Mouse (Mus musculus): ENCODE data around the gene Miga2. TPM values are rescaled to one million over a fixed set of nuclear protein-coding genes. Genes with fewer than 3 reads are reported as not detected.
"Not testable (repeated sequence)": the region's sequence is repeated elsewhere in the genome, so short reads cannot be mapped to it uniquely, and the experiment has no call there.

The Miga2 gene
- total RNA-seq, 2 experiments from 2014 or later: 2.1 to 2.7 TPM

DNA sequence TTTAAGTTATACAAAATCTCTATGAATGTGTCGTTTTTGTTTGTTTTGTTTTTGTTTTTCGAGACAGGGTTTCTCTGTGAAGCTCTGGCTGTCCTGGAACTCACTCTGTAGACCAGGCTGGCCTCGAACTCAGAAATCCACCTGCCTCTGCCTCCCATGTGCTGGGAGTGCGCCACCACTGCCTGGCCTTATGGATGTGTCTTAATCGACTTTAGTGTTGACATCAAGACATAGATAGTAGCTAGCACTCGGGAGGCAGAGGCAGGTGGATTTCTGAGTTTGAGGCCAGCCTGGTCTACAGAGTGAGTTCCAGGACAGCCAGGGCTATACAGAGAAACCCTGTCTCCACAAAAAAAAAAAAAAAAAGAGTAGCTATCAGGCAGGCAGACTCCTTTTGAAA, 53.1 kb downstream of the Miga2 start:
- ATAC-seq (ENCODE audit: poor library complexity, severe bottlenecking): not testable (repeated sequence)

DNA sequence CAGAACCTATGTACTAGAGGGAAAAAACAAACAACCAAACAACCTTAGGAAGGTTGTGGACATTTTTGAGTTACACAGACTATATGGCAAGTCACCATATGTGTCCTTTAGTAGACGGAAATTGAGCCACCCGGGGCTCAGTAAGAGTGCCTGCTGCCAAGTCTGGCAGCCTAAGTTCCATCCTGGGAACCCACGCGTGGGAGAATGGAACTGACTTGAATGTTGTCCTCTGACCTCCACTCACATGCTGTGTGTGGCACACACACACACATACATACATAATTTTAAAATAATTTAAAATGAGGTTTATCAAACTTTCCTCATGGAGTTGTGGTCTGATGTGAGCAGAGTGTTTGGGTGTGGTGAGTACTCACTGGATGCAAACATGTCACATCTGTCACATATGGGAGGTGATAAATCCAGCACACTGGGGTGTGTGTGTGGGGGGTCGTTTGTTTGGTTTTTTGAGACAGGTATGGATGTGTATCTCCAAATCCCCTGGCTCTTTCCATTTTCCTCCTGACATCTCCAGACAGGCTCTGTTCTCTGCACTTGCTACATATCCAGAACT, 53.6 kb downstream of the Miga2 start:
- no peak for ATAC-seq (ENCODE audit: poor library complexity, severe bottlenecking)

DNA sequence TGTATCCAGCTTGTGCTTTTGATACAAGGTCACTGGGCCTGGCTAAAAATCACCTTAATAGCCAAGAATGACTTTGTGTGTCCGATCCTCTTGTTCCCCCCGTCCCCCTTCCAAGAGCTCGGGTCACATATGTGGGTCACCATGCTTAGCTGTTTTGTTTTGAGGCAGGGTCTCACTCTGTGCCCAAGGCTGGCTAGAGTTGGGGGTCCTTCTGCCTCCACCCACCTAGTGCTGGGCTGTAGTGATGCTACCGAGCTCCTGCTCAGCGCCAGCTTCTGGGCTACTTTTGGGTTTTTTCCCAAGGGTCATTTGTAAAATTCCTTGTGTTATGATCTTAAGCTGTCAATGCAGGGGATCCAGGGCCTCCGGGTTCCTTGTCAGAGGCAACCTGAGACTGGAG, 54.2 kb downstream of the Miga2 start:
- ATAC-seq (ENCODE audit: poor library complexity, severe bottlenecking): no peak

DNA sequence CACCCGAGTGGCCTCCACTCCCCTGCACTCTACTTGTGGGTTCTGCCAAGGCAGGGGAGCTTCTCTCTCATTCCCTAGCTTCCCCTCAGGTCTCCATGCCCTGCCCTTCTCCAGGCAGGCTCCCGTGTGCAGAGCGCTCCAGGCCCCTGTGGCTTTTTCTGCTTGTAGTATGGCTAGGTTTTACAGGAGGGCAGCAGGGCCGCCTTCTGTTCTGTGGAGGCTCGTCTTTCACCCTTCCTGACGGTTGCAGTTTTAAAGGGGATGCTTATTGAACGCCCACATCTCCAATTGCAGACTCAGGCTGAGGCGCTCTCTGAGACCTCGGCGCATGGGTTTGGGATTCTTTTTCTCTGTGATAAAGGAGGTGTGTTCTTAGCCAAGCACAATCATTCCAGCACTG, 55.1 kb downstream of the Miga2 start:
- no peak for ATAC-seq (ENCODE audit: poor library complexity, severe bottlenecking)

DNA sequence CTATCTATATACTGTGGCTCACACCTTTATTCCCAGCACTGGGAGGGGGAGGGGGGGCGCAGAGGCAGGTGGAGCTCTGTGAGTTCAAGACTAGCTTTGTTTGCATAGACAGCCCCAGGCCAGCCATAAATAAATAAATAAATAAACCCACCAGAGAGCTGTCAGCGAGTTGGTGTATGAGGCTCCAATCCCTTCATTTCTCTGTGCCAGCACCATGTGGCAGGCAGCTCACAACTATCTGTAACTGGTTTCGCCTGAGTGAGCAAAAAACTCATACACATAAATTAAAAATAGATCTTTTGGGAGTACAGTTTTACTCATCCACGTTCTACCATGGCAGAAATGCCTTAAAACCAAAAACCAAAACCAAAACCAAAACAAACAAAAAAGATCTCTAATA, 57.4 kb downstream of the Miga2 start:
- ATAC-seq (ENCODE audit: poor library complexity, severe bottlenecking): no peak

DNA sequence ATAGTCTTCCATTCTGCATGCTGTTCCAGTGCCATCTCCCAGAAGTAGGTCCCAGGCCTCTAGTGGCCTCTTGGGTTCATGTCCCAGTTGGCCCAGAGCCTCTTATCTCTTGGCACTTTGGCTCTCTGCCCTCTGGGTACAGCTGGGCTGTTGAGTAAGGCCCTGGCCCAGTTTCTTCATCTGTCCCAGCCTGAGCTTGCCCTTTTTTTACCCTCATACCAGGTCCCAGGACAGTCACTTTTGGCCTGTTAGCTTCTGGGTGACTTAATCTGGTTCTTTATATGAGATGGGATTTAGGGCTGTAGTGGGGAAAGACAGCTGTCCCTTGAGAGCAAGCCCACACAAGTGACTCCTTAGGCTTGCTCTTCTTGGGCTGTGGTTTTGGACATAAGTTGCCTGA, 65.1 kb downstream of the Miga2 start:
- no peak for ATAC-seq (ENCODE audit: poor library complexity, severe bottlenecking)

Other genes with a start within 250 kb of the Miga2 start
- 10.1 and 11.7 TPM in 2 replicates for gene Zer1, start 239.6 kb upstream of the Miga2 start, total RNA-seq (2015)
- 8.7 and 10.7 TPM in 2 replicates for gene Zer1, start 239.6 kb upstream of the Miga2 start, total RNA-seq (2017)
- 21.2 and 25.8 TPM in 2 replicates for gene Tbc1d13, start 230.5 kb upstream of the Miga2 start, total RNA-seq (2015)
- 36.5 and 50.0 TPM in 2 replicates for gene Tbc1d13, start 230.5 kb upstream of the Miga2 start, total RNA-seq (2017)
- 2.3 and 4.1 TPM in 2 replicates for gene Endog, start 192.7 kb upstream of the Miga2 start, total RNA-seq (2015)
- gene Endog, start 192.7 kb upstream of the Miga2 start, total RNA-seq (2017): 2.9 and 4.0 TPM in 2 replicates
- 5.4 and 5.5 TPM in 2 replicates for gene Spout1, start 185.8 kb upstream of the Miga2 start, total RNA-seq (2015)
- 8.5 and 11.7 TPM in 2 replicates for gene Spout1, start 185.8 kb upstream of the Miga2 start, total RNA-seq (2017)
- 1.5 and 2.3 TPM in 2 replicates for gene Kyat1, start 158.4 kb upstream of the Miga2 start, total RNA-seq (2015)
- 3.3 and 5.0 TPM in 2 replicates for gene Kyat1, start 158.4 kb upstream of the Miga2 start, total RNA-seq (2017)
- gene Lrrc8a, start 126.5 kb upstream of the Miga2 start, total RNA-seq (2015): 17.9 and 18.4 TPM in 2 replicates
- 10.5 and 13.0 TPM in 2 replicates for gene Lrrc8a, start 126.5 kb upstream of the Miga2 start, total RNA-seq (2017)
- 0.04 TPM in 1 of 2 replicates, not detected in the other for gene Gm28035, start 123.7 kb upstream of the Miga2 start, total RNA-seq (2015)
- gene Gm28035, start 123.7 kb upstream of the Miga2 start, total RNA-seq (2017): not detected in 2 replicates
- 3.3 and 3.8 TPM in 2 replicates for gene Phyhd1, start 98.0 kb upstream of the Miga2 start, total RNA-seq (2015)
- 1.3 and 1.8 TPM in 2 replicates for gene Phyhd1, start 98.0 kb upstream of the Miga2 start, total RNA-seq (2017)
- gene Gm28038, start 83.2 kb upstream of the Miga2 start, total RNA-seq (2015): 4.0 TPM in 1 of 2 replicates, not detected in the other
- not detected in 2 replicates for gene Gm28038, start 83.2 kb upstream of the Miga2 start, total RNA-seq (2017)
- 5.5 and 6.6 TPM in 2 replicates for gene Dolk, start 77.9 kb upstream of the Miga2 start, total RNA-seq (2015)
- gene Dolk, start 77.9 kb upstream of the Miga2 start, total RNA-seq (2017): 10.1 and 13.0 TPM in 2 replicates
- gene Nup188, start 77.8 kb upstream of the Miga2 start, total RNA-seq (2015): 16.4 and 18.7 TPM in 2 replicates
- 11.1 and 13.2 TPM in 2 replicates for gene Nup188, start 77.8 kb upstream of the Miga2 start, total RNA-seq (2017)
- 14.9 and 16.5 TPM in 2 replicates for gene Sh3glb2, start 4.9 kb upstream of the Miga2 start, total RNA-seq (2015)
- gene Sh3glb2, start 4.9 kb upstream of the Miga2 start, total RNA-seq (2017): 20.4 and 24.3 TPM in 2 replicates
- gene Dolpp1, start 28.0 kb downstream of the Miga2 start, total RNA-seq (2015): 5.3 and 6.0 TPM in 2 replicates
- gene Dolpp1, start 28.0 kb downstream of the Miga2 start, total RNA-seq (2017): 11.5 and 16.8 TPM in 2 replicates
- 26.2 and 29.6 TPM in 2 replicates for gene Crat, start 51.6 kb downstream of the Miga2 start, total RNA-seq (2015)
- 13.9 and 14.2 TPM in 2 replicates for gene Crat, start 51.6 kb downstream of the Miga2 start, total RNA-seq (2017)
- gene Ptpa, start 51.8 kb downstream of the Miga2 start, total RNA-seq (2015): 68.9 and 69.0 TPM in 2 replicates
- gene Ptpa, start 51.8 kb downstream of the Miga2 start, total RNA-seq (2017): 44.3 and 45.9 TPM in 2 replicates
- gene Ier5l, start 110.0 kb downstream of the Miga2 start, total RNA-seq (2015): 0.18 and 0.40 TPM in 2 replicates
- 0.99 and 1.1 TPM in 2 replicates for gene Ier5l, start 110.0 kb downstream of the Miga2 start, total RNA-seq (2017)
- gene Cstad, start 230.8 kb downstream of the Miga2 start, total RNA-seq (2015): 0.27 and 0.60 TPM in 2 replicates
- not detected in 2 replicates for gene Cstad, start 230.8 kb downstream of the Miga2 start, total RNA-seq (2017)

Measured in megakaryocyte, adult 5-6 weeks (primary cell).